Mouse (Mus musculus): ENCODE results near the gene Bak1.

- TF ChIP-seq GATA1 (IDR thresholded peaks at IDR 0.05; ENCODE audit: low read length): no peak
- TF ChIP-seq TAL1 (IDR thresholded peaks at IDR 0.05; ENCODE audit: low read length): no peak
These were observed 37.3 kb upstream of the Bak1 start for GRCm38 (mm10) chr17:27066065-27066464.
